Mouse (Mus musculus): ENCODE results near the gene Zfp771.

The Zfp771 gene

DNA sequence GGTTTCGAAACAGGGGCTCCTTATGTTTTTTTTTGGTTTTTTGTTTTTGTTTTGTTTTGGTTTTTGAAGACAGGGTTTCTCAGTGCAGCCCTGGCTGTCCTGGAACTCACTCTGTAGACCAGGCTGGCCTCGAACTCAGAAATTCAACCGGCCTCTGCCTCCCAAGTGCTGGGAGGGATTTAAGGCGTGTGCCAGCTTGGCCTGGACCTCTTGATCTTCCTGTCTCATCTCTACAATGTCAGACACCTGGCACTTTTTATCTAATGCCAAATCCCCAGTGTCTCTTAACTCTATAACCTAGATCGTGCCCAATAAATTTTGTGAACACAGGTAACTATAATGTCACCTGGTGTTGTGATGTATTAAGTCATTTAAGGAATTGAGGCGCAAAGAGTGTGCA lies 9.3 kb downstream of the Zfp771 start:
- no peak for DNase-seq (ENCODE audit: low spot score in 2 of 2)

DNA sequence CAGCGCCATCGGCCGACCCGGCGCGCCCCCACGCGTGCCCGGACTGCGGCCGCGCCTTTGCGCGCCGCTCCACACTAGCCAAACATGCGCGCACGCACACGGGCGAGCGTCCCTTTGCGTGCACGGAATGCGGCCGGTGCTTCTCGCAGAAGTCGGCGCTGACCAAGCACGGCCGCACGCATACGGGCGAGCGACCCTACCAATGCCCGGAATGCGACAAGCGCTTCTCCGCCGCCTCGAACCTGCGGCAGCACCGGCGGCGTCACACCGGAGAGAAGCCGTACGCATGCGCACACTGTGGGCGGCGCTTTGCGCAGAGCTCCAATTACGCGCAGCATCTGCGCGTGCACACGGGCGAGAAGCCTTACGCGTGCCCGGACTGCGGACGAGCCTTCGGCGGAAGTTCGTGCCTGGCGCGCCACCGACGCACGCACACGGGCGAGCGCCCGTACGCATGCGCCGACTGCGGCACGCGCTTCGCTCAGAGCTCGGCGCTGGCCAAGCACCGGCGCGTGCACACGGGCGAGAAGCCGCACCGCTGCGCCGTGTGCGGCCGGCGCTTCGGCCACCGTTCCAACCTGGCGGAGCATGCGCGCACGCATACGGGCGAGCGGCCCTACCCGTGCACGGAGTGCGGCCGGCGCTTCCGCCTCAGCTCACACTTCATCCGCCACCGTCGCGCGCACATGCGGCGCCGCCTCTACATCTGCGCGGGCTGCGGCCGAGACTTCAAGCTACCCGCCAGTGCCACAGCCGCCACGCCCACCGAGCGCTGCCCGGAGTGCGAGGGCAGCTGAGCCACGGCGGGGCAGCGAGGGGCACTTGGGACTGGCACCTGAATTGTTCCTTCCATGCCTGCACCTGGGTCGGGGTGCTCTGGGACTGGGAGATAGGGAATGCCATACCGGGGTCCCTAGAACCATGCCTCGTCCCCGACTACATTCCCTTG lies 10.0 kb downstream of the Zfp771 start:
- peak; percentile 94 to 97 for DNase-seq (ENCODE audit: low spot score in 2 of 2)

DNA sequence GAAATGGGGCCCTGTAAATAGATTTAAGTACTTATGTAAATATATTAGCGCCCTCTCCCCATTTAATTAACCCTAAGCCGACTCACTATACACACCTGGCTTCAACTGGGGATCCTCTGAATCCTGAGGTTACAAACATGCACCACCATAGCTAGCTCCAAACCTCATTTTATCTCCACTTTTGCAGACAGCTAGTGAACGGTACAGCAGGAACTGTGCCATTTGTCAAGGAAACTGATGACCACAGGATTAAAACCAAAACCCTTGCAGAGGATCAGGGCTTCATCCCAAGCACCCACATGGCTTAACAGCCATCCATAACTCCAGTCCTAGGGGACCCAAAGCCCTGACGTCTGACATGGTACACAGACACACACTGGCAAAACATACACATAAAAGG lies 10.9 kb downstream of the Zfp771 start:
- DNase-seq (ENCODE audit: low spot score in 2 of 2), result no peak

DNA sequence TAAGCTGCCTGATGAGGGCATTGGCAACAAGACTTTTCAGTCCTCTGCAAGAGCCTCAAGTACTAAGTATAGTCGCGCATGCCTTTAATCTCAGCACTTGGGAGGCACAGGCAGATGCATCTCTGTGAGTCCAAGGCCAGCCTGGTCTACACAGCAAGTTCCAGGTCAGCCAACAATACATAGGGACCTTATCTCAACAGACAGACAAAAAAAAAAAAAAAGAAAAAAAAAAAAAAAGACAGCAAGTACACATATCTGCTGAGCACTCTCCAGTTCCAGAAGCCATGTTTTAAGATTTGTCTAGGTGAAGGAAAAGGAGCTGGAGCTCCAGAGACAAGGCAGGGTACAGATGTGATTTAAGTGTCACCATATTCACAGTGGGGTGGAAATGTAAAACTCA lies 11.9 kb downstream of the Zfp771 start:
- no peak for DNase-seq (ENCODE audit: low spot score in 2 of 2)

DNA sequence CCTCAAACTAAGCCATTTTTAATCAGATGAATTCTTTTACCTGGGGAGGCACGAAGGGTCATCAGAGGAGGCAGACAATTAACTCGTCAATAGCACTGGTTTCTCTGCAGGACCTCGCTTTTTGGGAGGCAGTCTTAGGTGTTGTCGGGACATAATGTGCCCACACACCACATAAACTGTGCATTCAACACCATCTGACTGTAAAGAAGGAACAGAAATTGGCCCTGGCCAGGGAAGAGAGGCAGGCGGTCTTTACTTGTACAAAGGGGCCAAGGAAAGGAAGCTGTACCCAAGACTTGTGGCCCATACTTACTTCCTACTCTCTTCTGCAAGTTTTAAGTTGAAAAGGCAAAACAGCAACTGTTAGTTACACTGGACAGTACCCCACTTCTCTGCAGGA lies 12.4 kb downstream of the Zfp771 start:
- DNase-seq (ENCODE audit: low spot score in 2 of 2), result no peak

DNA sequence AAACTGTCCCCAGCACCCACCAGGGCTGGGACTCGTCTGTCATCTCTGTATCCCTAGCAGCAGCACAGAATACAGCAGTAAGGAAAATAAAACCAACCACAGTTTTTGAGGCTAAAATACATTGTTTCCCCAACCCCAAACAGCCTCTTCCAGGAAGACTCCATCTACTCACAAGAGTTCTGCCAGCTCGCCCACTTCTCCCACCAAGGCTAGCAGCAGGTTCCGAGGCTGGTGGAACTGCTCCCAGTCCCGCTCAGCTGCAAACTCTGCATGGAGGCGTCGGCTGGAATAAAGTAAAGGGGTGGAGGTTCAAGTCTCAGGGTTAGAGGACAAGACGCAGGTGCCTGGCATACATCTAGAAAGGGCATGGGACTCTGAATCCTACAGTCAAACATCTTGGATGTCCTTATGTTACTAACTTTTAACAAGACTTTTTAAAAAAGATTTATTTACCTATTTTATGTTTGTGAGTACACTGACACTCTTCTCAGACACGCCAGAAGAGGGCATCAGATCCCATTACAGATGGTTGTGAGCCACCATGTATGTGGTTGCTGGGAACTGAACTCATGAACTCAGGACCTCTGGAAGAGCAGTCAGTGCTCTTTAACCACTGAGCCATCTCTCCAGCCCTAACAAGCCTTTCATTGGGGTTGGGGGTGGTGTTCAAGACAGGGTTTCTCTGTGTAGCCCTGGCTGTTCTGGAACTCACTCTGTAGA lies 15.3 kb downstream of the Zfp771 start:
- peak in 1 of 2 experiments; percentile 50 for DNase-seq (ENCODE audit: low spot score in 2 of 2)

DNA sequence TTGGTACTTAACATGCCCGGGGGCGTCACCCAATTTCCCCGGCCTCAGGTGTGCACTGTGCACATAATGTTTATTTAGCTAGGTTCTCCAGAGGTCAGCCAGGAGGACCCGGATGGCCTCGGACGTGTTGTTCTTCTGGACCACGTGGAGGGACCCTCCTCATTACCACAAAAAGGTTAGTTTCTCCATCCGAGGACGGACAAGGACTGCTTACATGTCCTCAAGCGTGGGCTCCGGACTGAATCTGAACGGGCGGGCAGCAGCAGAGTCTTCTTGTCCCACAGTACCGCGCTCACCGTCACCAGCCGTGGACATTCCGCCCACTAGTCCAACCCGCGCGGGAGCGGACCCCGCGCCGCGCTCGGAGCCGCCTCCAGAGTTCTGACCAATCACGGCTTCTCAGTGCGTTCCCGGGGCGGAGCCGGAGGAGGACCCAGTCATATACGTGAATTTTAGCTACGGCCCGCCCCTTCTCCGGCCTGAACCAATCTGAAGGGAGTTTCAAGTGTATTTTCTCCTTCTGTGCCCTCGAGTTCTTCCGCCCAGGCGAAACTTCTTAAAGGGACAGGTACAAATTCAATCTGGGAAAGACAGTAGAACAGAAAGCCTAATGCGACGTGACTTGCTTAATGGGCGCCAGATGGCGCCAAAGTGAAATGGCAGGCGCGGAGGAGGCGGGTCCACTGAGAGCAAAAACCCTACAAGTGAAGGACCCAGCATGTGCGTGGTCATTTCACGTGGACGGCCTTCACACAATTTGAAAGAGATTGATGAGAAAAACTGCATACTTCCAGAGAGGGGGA lies 16.4 kb downstream of the Zfp771 start, which contains the start of gene Dctpp1:
Dctpp1 (minus strand) TSS at position 401 of the 803 bp plus-strand sequence.
- peak; percentile 96 to 99 for DNase-seq (ENCODE audit: low spot score in 2 of 2)

DNA sequence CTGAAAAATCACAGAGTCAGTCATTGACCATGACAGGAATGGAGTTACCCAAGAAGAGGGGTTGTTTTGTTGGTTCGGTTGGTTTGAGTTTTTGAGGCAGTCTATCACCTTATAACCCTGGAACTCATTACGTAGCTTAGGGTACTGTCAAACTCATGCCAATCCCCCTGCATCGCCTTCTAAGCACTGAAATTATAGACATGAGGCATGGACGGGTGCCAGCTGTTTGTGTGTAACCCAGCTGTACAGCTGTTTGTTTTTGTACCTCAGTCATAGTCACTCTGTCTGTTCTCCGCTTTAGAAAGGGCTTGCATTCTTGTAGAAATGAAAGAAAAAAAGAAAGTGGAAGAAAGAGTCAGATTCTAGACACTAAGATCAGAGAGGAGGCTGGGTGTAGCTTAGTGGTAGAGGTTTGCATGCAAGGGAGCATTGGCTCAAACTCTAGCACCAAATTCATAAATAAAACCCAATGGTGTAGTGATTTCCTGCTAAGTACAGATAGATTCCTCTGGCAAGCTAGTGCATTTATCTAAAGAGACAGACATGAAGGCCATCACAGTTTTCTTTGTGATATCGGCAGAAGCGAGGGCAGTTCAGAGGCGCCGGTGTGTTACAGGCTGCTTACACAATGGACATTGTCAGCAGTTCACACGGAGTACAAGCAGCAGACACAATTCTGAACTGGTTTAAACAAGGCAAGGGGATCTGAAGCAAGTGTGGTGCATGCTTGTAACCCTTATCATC lies 18.3 kb downstream of the Zfp771 start:
- DNase-seq (ENCODE audit: low spot score in 2 of 2), result no peak

DNA sequence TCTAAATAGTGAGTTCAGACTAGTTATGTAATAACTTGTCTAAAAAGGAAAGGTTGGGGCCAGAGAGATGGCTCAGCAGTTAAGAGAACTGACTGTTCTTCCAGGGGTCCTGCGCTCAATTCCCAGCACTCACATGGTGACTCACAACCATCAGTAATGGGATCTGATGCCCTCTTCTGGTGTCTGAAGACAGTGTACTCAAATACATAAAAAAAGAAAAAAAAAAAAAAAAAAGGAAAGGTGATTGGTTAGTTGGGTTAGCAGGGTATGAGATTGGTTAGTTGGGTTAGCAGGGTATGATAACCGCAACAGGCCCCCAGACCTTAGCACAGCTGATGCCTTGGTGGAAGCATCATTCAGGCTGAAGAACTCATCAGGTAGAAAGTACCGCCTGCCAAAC lies 19.5 kb downstream of the Zfp771 start:
- DNase-seq (ENCODE audit: low spot score in 2 of 2), result no peak

DNA sequence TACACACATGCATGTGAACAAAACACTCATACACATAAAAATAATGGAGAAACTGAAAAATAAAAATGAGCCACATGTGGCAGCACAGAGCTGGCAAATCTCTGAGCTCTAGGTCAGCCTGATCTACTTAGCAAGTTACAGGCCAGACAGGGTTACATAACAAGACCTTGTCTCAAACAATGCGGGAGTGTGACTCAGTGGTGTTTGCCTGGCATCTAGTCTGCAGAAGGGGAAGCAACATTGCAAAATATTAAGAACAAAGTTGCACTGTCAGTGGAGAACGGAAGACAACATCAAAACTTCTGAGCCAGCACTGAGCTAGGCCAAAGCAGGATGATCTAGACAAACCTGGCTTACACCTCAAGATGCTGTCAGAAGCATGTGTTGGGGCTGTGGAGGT lies 26.2 kb downstream of the Zfp771 start:
- DNase-seq (ENCODE audit: low spot score in 2 of 2), result no peak

DNA sequence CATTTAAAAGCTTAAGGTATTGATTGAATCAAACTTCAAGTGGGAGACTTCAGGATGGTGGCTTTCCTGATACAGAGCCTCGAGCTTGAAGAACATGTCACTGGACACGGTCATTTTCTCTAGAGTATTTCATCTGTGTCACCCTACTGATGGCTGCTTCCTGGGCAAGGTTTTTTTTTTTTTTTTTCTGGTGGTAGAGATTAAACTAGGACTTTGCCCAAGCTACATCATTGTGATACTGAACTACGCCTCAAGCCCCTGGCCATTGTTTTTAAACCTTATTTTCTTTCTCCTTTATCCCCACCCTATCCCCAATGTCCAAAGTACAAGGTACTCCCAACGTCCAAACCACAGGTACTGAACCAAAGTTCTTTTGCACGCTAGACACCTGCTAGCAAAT lies 26.6 kb downstream of the Zfp771 start:
- no peak for DNase-seq (ENCODE audit: low spot score in 2 of 2)

DNA sequence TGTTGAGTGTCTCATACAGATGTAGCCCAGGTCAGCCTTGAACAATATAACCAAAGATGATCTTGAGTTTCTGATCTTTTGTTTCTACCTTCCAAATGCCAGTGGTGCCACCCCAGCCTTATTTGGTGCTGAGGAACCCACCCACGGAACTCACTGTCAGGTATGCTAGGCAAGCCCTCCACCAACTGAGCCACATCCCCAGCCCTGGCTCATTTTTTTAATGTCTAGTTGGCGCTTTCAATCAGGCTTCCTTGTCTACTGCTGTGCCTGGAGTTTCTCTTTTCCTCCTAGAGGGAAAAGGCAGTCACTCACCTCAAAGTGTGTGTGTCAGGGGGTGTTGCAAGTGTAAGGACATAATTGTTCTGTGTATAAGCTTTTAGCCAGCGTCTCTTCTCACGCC lies 27.0 kb downstream of the Zfp771 start:
- DNase-seq (ENCODE audit: low spot score in 2 of 2), result no peak

DNA sequence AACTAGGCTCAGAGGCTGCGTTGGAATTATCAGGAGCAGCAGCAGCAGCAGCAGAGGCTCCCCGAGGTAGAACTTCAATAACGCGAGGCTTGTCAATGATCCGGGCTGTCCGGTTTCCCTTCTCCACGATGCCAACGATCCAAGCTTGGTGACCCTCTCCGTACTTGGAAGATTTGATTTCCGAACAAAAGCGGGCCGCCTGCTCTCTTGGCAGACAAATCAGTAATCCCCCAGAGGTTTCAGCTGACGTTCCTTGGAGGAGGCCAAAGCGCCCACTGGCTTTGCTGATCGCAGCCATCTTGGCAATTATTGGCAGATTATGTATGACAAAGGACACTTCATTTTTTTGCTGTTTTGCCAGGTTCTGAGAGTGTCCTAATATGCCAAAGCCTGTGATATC lies 28.5 kb downstream of the Zfp771 start:
- no peak for DNase-seq (ENCODE audit: low spot score in 2 of 2)

DNA sequence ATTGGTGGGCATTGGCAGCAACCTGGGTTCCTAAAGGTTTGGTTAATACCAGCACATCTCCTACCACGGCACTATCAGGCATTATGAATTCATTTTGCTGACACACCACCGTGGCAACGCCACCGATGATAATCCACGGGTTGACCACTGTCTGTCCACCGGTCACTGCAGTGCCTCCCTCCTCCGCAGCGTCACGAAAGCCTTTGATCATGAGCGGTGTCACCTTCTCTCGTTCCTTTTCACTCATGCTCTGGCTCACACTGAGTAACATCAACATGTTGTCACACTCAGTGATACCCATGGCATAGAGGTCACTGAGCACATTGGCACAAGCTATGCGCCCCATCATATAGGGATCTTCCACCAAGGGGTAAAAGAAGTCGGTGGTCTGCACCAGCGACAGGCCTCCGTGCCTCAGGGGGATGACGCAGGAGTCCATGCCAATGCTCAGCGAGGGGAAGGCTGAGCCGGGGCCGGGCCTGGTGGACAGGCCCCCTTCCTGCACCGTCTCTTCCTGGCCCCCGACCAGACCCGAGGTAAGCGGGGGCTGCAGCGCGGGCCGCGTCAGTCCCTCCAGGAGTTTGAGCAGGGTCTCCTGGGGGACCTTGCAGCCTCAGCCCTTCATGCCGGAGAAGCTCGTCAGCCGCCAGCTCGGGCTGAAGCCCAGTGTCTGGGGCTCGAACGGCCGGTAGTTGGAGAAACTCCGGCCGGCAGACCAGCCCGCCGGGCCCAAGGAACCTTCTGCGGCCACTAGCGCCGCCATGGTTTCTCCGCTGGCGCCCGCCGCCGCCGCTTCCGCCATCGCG lies 29.2 kb downstream of the Zfp771 start:
- no peak for DNase-seq (ENCODE audit: low spot score in 2 of 2)

DNA sequence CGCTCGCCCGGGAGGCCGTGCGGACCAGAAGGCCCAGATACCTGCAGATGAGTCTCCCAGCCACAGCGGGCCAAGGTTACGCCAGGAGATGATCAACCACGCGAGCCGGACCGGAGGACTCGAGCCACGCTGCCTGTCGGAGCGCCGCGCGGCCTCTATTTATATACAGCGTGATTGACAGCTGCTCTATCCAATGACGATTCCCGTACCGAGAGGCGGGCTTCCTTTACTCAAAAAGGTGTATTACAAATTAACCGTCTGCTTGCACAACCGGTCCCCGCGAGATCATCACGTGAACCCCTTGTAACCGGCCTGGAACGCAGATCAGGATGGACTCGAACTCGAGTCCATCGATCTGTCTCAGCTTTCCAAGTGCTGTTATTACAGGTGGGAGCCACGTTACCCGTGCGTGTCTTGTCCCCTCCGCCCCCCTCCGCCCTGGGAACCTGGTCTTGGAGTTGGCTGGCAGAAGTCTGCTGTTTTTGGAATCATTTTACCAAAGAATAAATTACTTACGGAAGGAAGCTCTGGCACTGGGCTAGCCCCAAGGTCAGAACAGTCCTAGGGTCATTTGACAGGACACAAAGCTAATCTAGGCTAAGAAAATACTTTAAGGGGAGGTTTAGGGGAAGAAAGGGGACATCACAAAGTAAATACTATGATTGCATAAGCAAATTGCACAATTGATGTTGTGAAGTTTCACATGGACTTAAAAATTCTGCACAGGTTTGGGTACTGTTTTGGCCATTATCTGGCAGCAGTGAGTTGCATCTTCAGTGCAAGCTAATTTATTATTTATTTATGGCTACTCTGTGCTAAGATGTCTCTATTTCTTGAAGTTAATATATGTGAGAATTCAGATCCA lies 30.1 kb downstream of the Zfp771 start, which contains the start of gene Sephs2:
Sephs2 (minus strand) TSS at position 131 of the 865 bp plus-strand sequence.
- peak; percentile 94 to 98 for DNase-seq (ENCODE audit: low spot score in 2 of 2)

DNA sequence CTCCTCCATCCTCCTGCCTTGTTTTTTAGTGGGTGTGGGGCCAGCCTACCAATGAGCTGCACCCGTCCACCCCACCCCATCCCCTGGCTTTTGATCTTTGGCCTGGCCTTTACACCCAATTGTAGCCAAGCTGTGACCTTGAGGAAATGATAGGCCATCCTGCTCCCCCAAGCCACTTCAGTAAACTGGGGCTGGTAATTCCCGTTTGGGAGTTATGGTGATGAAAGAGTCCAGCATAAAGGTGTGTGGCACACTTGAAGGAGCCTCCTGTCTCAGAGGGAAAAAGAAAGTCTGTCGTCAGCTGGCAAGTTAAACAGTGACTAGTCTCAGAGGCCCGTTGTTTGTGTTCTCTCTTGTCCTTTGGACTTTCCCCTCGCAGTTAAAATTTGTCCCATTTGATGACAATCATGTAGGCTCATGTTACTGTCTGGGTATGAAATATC lies 32.5 kb downstream of the Zfp771 start:
- DNase-seq (ENCODE audit: low spot score in 2 of 2), result no peak

DNA sequence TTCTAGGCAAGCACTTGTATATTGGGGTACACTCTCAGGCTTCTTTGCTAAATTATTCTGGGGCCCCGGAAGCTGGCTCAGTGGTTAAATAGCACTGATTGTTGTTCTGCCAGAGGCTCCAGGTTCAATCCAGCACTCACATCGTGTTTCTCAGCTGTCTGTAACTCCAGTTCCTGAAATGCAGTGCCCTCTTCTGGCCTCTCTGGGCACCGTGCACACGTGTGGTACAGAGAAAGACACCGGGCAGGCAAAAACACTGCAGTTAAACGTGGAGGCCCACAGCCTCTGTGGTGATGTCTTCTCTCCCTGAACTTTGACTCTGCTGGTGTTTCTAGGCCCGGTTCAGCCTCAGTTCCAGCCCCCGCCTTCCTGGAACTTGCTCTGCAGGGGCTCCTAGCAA lies 34.2 kb downstream of the Zfp771 start:
- DNase-seq (ENCODE audit: low spot score in 2 of 2), result no peak

DNA sequence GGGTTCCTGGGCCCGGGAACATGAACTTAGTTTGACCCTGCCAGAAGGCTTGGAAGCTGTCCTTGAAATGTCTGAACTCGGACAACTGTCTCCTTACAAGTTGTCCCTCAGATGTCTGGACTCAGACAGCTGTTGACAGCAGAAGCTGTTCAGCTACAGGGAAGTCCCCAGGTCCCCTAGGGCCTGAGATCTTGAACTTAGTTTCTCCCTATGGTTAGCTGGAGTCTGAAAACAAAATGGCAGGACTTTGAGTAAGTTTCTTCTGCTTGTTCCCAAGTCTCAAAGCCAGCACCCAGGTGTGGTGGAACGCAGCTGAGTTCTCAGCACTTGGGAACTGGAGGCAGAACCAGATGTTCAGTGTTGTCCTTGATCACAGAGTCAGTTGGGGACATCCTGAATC lies 36.0 kb downstream of the Zfp771 start:
- DNase-seq (ENCODE audit: low spot score in 2 of 2), result no peak

DNA sequence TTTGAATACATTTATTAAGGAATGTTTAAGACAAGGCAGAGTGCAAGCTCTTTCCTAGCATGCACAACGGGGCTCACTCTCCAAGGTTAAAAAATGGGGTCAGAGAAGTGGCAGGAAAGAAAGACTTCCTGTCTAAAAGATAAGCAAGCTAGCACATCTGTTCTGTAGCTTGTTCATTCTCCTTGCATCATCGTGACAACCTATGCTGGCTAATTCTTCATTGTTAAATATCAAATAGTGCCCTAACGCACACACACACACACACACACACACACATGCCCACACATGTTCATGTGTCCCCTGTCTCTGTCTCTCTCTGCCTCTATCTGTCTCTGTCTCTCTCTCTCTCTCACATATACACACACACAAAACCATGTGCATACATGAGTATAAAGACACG lies 37.0 kb downstream of the Zfp771 start:
- DNase-seq (ENCODE audit: low spot score in 2 of 2), result no peak
